Mouse (Mus musculus): ENCODE measurements around the gene Nodal. TPM values are rescaled to one million over a fixed set of nuclear protein-coding genes. Genes with fewer than 3 reads are reported as not detected.

Nodal gene
- polyA plus RNA-seq, 1 experiment = not detected

GRCm38 (mm10) chr10:61398125-61398524 is 19.6 kb upstream of the Nodal start:
- Histone ChIP-seq H3K4me1 (ENCODE audit: control insufficient read depth, insufficient read depth, insufficient read length, low read length) (no peaks in the 10 kb centered on the region), H3K36me3 (ENCODE audit: control insufficient read depth, insufficient read depth, low read length) (no peaks in the 10 kb centered on the region), H3K27me3 (ENCODE audit: control insufficient read depth, insufficient read depth, low read length) (no peaks in the 10 kb centered on the region), H3K4me3 (ENCODE audit: low read depth, low read length) (no peak overlapping the region), H3K27ac (ENCODE audit: insufficient read depth, low read depth, low read length) (no peak overlapping the region)
- 72% methylated on average over 3 of the region's 3 CpGs for WGBS
- TF ChIP-seq CTCF (IDR thresholded peaks at IDR 0.05; ENCODE audit: extremely low read depth, insufficient read length, insufficient replicate concordance, low read depth, low read length) = no peak
- TF ChIP-seq POLR2A (IDR thresholded peaks at IDR 0.05; ENCODE audit: low read depth, low read length) = no peak

- no peaks in the 10 kb centered on the region for H3K27me3 ChIP-seq (ENCODE audit: control insufficient read depth, insufficient read depth, low read length)
- no peak overlapping the region for H3K27ac ChIP-seq (ENCODE audit: insufficient read depth, low read depth, low read length)
- H3K4me1 ChIP-seq (ENCODE audit: control insufficient read depth, insufficient read depth, insufficient read length, low read length) = no peaks in the 10 kb centered on the region
- H3K4me3 ChIP-seq (ENCODE audit: low read depth, low read length) = no peak overlapping the region
- H3K36me3 ChIP-seq (ENCODE audit: control insufficient read depth, insufficient read depth, low read length) = no peaks in the 10 kb centered on the region
- TF ChIP-seq POLR2A (IDR thresholded peaks at IDR 0.05; ENCODE audit: low read depth, low read length) (no peak), CTCF (IDR thresholded peaks at IDR 0.05; ENCODE audit: extremely low read depth, insufficient read length, insufficient replicate concordance, low read depth, low read length) (peak; percentile 81; the same call in 1 of the 2 replicates)
- 28% methylated on average over 13 of the region's 13 CpGs for WGBS
These were observed 18.5 kb upstream of the Nodal start for GRCm38 (mm10) chr10:61399156-61399734.

- H3K4me1 ChIP-seq (ENCODE audit: control insufficient read depth, insufficient read depth, insufficient read length, low read length) = no peaks in the 10 kb centered on the region
- no peak overlapping the region for H3K4me3 ChIP-seq (ENCODE audit: low read depth, low read length)
- WGBS = 89% methylated on average over 5 of the region's 5 CpGs
- no peaks in the 10 kb centered on the region for H3K27me3 ChIP-seq (ENCODE audit: control insufficient read depth, insufficient read depth, low read length)
- H3K36me3 ChIP-seq (ENCODE audit: control insufficient read depth, insufficient read depth, low read length) = no peaks in the 10 kb centered on the region
- no peak overlapping the region for H3K27ac ChIP-seq (ENCODE audit: insufficient read depth, low read depth, low read length)
- TF ChIP-seq POLR2A (IDR thresholded peaks at IDR 0.05; ENCODE audit: low read depth, low read length) (no peak), CTCF (IDR thresholded peaks at IDR 0.05; ENCODE audit: extremely low read depth, insufficient read length, insufficient replicate concordance, low read depth, low read length) (no peak)
These were observed 17.4 kb upstream of the Nodal start for GRCm38 (mm10) chr10:61400407-61400806.

GRCm38 (mm10) chr10:61402480-61402879 is 15.3 kb upstream of the Nodal start:
- H3K27me3 ChIP-seq (ENCODE audit: control insufficient read depth, insufficient read depth, low read length) = no peaks in the 10 kb centered on the region
- no peak overlapping the region for H3K4me3 ChIP-seq (ENCODE audit: low read depth, low read length)
- H3K27ac ChIP-seq (ENCODE audit: insufficient read depth, low read depth, low read length) = no peak overlapping the region
- no peaks in the 10 kb centered on the region for H3K36me3 ChIP-seq (ENCODE audit: control insufficient read depth, insufficient read depth, low read length)
- WGBS = 61% methylated on average over 5 of the region's 5 CpGs
- no peaks in the 10 kb centered on the region for H3K4me1 ChIP-seq (ENCODE audit: control insufficient read depth, insufficient read depth, insufficient read length, low read length)
- TF ChIP-seq CTCF (IDR thresholded peaks at IDR 0.05; ENCODE audit: extremely low read depth, insufficient read length, insufficient replicate concordance, low read depth, low read length) (0 out of 2 replicates have a peak, but pooled peaks have one; percentile 10), POLR2A (IDR thresholded peaks at IDR 0.05; ENCODE audit: low read depth, low read length) (no peak)

GRCm38 (mm10) chr10:61402911-61403310 is 14.9 kb upstream of the Nodal start:
- Histone ChIP-seq H3K36me3 (ENCODE audit: control insufficient read depth, insufficient read depth, low read length) (no peaks in the 10 kb centered on the region), H3K27me3 (ENCODE audit: control insufficient read depth, insufficient read depth, low read length) (no peaks in the 10 kb centered on the region), H3K4me1 (ENCODE audit: control insufficient read depth, insufficient read depth, insufficient read length, low read length) (no peaks in the 10 kb centered on the region), H3K27ac (ENCODE audit: insufficient read depth, low read depth, low read length) (no peak overlapping the region), H3K4me3 (ENCODE audit: low read depth, low read length) (no peak overlapping the region)
- 50% methylated on average over 2 of the region's 2 CpGs for WGBS
- no peak for TF ChIP-seq CTCF (IDR thresholded peaks at IDR 0.05; ENCODE audit: extremely low read depth, insufficient read length, insufficient replicate concordance, low read depth, low read length)
- no peak for TF ChIP-seq POLR2A (IDR thresholded peaks at IDR 0.05; ENCODE audit: low read depth, low read length)

GRCm38 (mm10) chr10:61405958-61406357 is 11.8 kb upstream of the Nodal start:
- H3K36me3 ChIP-seq (ENCODE audit: control insufficient read depth, insufficient read depth, low read length) = no peaks in the 10 kb centered on the region
- no peak overlapping the region for H3K4me3 ChIP-seq (ENCODE audit: low read depth, low read length)
- no peak overlapping the region for H3K27ac ChIP-seq (ENCODE audit: insufficient read depth, low read depth, low read length)
- H3K4me1 ChIP-seq (ENCODE audit: control insufficient read depth, insufficient read depth, insufficient read length, low read length) = no peaks in the 10 kb centered on the region
- H3K27me3 ChIP-seq (ENCODE audit: control insufficient read depth, insufficient read depth, low read length) = no peaks in the 10 kb centered on the region
- WGBS = 28% methylated on average over 10 of the region's 10 CpGs
- TF ChIP-seq CTCF (IDR thresholded peaks at IDR 0.05; ENCODE audit: extremely low read depth, insufficient read length, insufficient replicate concordance, low read depth, low read length) = no peak
- no peak for TF ChIP-seq POLR2A (IDR thresholded peaks at IDR 0.05; ENCODE audit: low read depth, low read length)

- no peaks in the 10 kb centered on the region for H3K27me3 ChIP-seq (ENCODE audit: control insufficient read depth, insufficient read depth, low read length)
- WGBS = 12% methylated on average over 4 of the region's 4 CpGs
- no peaks in the 10 kb centered on the region for H3K36me3 ChIP-seq (ENCODE audit: control insufficient read depth, insufficient read depth, low read length)
- TF ChIP-seq POLR2A (IDR thresholded peaks at IDR 0.05; ENCODE audit: low read depth, low read length) (no peak), CTCF (IDR thresholded peaks at IDR 0.05; ENCODE audit: extremely low read depth, insufficient read length, insufficient replicate concordance, low read depth, low read length) (no peak)
- no peak overlapping the region for H3K4me3 ChIP-seq (ENCODE audit: low read depth, low read length)
- H3K4me1 ChIP-seq (ENCODE audit: control insufficient read depth, insufficient read depth, insufficient read length, low read length) = peaks cover 3% of the 10 kb centered on the region; the same call in 1 of the 2 replicates
- no peak overlapping the region for H3K27ac ChIP-seq (ENCODE audit: insufficient read depth, low read depth, low read length)
These were observed 8.0 kb upstream of the Nodal start for GRCm38 (mm10) chr10:61409776-61410175.

Measured in small intestine, adult 2 months (tissue).